Mouse (Mus musculus) embryonic fibroblast, embryonic 13.5 days (primary cell): ENCODE measurements around the gene Zxdc.

Source experiments
- CTCF ChIP-seq: IDR thresholded peaks from 2 replicates; pipeline ENCODE4 v1.5.1; 2011; ENCODE audit warnings: mild to moderate bottlenecking, control low read depth, low read length, moderate library complexity, borderline replicate concordance; ENCODE audit not compliant: insufficient read depth
- POLR2A ChIP-seq: IDR thresholded peaks from 2 replicates; pipeline ENCODE4 v1.6.1; 2011; ENCODE audit warnings: low read depth, mild to moderate bottlenecking, control low read depth, low read length, moderate library complexity

DNA sequence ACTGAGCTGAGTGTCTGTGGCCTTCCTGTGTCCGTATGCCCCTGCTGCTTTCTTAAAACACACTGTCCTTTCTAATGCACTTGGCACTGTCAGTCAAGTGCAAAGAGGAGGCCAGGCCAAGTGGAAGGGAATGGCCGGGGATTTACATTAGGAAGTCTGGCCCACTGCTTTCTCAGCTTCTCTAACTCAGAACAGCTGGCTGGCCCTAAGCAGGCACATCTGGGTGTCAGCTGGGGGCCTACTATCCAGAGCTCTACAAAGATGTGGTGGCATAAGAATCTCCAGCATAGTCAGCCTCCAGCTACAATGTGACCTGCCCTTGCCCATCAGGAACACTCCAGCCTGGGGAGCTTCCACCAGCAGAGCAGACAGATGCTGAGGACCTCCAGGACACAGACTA lies 19.3 kb upstream of the Zxdc start:
- TF ChIP-seq POLR2A (no peak), CTCF (no peak)
